Mouse (Mus musculus) kidney, embryonic 14.5 days (tissue): ENCODE results near the gene Itga7. TPM values are rescaled to one million over a fixed set of nuclear protein-coding genes. Genes with fewer than 3 reads are reported as not detected.

Source experiments
- ATAC-seq: fragments of 200-750 bp; cut with Nextera tagmentation; 2 replicates; pipeline ENCODE4 v1.8.0; 2017; ENCODE audit warnings: moderate number of reproducible peaks, mild to moderate bottlenecking, moderate TSS enrichment, moderate library complexity; ENCODE audit not compliant: low FRiP score, low TSS enrichment
- H3K27ac ChIP-seq: fragments of 300-500 bp; sonication (generic); 2 replicates; pipeline ENCODE4 v1.5.1; 2014; ENCODE audit warnings: low read depth, mild to moderate bottlenecking, low read length, moderate library complexity, mixed read lengths
- H3K27me3 ChIP-seq: fragments of 300-500 bp; sonication (generic); 2 replicates; pipeline ENCODE4 v1.6.1; 2014; ENCODE audit warnings: mild to moderate bottlenecking, low read length; ENCODE audit not compliant: control insufficient read depth, insufficient read depth
- H3K36me3 ChIP-seq: fragments of 300-500 bp; sonication (generic); 2 replicates; pipeline ENCODE4 v1.6.1; 2014; ENCODE audit warnings: low read length, mixed read lengths; ENCODE audit not compliant: control insufficient read depth, insufficient read depth
- H3K4me1 ChIP-seq: fragments of 300-500 bp; sonication (generic); 2 replicates; pipeline ENCODE4 v1.6.1; 2014; ENCODE audit warnings: low read length, mixed read lengths; ENCODE audit not compliant: control insufficient read depth, insufficient read depth
- H3K4me2 ChIP-seq: fragments of 300-500 bp; sonication (generic); replicated peaks from 2 replicates; pipeline ENCODE4 v1.6.1; 2014; ENCODE audit warnings: low read depth, mild to moderate bottlenecking, low read length
- H3K4me3 ChIP-seq: fragments of 300-500 bp; sonication (generic); 2 replicates; pipeline ENCODE4 v1.5.1; 2014; ENCODE audit warnings: mild to moderate bottlenecking, low read length
- H3K9ac ChIP-seq: fragments of 300-500 bp; sonication (generic); 2 replicates; pipeline ENCODE4 v1.6.1; 2014; ENCODE audit warnings: low read depth, mild to moderate bottlenecking, low read length, moderate library complexity
- H3K9me3 ChIP-seq: fragments of 300-500 bp; sonication (generic); 2 replicates; pipeline ENCODE4 v1.6.1; 2016; ENCODE audit warnings: low read length; ENCODE audit not compliant: control insufficient read depth
- WGBS: fragments of 180-500 bp; shearing (Covaris S2); extraction: QIAGEN DNeasy Blood & Tissue Kit; methylation state at CpG from one replicate; pipeline ENCODE4 v1.1.7; 2014; 5-methylcytosine and 5-hydroxymethylcytosine counted together
- polyA plus RNA-seq: library from polyadenylated mRNA; unstranded; fragments of >200 nt; fragmentation: Nextera tagmentation; extraction: Ambion mirVana; gene quantifications from 2 replicates; pipeline ENCODE4 v1.2.1, GENCODE M21; 2014

Gene Itga7
- polyA plus RNA-seq, 1 experiment from 2014 or later, result 1.3 TPM

DNA sequence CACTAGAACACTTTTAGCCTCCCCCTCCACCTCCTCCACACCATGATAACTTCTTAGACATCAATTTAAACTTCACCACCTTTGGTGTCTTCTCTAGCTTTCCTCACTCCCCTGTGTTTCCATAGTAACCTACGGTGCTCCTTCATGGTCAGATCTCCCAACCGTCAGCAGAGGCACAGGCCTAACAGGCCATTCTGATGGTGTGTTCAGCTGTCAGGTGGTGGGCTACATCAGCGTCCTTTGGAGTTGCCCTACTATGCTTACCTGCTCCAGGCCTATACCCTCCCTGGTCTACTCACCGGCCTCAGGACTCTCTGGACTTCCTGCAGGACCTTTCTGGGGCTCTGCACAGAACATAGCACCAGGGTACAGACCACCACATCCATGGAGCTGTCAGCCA, 26.5 kb downstream of the Itga7 start:
- Histone ChIP-seq H3K4me1 (no peaks in the 10 kb centered on the region), H3K27ac (no peak overlapping the region), H3K36me3 (no peaks in the 10 kb centered on the region), H3K27me3 (no peaks in the 10 kb centered on the region), H3K4me3 (no peak overlapping the region), H3K9ac (no peak overlapping the region), H3K9me3 (no peaks in the 10 kb centered on the region), H3K4me2 (no peak overlapping the region)
- 71% methylated on average over 4 of the region's 4 CpGs for WGBS
- ATAC-seq, result no peak

DNA sequence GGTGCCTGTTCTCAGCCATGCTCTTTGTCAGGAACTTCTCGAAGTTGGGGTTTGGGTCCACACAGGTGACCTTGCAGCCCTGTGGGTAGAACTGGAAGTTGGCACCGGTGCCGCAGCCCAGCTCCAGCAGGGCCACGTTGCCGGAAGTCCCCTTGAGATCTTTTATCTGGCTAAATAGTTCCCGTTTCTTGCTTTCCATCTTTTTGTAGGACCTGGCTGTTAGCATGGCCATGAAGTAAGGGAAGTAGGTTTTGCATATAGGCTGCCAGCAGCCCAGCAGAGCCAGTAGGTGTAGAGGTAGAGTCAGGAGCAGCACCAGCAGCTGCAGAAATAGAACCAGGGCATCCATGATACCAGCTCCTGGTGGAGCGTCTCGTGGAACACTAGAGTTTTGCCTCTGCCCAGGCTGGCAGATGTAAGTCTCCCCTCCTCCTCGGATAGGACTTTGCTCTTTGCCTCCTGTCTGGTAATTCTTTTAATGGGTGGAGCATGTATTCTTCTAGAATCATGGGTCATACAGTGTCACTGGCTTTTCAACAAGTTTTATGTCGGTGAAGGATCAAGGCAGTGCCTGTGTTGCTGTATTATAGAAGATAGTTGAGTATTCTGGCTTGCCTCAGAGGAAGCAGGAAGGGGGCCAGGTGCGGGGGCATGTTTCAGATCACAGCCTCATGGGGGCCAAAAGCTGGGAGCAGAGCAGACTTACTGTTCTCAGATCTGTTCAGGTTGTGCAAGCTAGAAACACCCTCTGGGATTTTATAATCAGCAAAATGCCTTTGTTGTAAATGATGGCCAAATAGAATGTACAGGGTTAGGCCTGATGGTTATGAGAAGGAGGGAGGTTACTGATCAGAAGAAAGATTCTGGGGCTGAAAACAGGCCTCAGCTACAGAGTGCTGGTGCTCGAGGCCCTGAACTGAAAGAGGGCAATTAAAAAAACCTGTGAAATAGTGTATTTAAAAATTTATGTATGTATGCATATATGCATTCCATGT, 27.3 kb downstream of the Itga7 start, which contains the start of gene Mettl7b:
Gene Mettl7b (minus strand): TSS at position 399 of the 995 bp plus-strand sequence.
- H3K36me3 ChIP-seq, result no peaks in the 10 kb centered on the region
- WGBS, result 79% methylated on average over 12 of the region's 12 CpGs
- H3K9me3 ChIP-seq, result no peaks in the 10 kb centered on the region
- ATAC-seq, result no peak
- no peak within 1 kb of the TSS for H3K27ac ChIP-seq
- H3K4me1 ChIP-seq, result no peaks in the 10 kb centered on the region
- no peaks in the 10 kb centered on the region for H3K27me3 ChIP-seq
- H3K9ac ChIP-seq, result no peak within 1 kb of the TSS
- no peak within 1 kb of the TSS for H3K4me3 ChIP-seq
- no peak within 1 kb of the TSS for H3K4me2 ChIP-seq

DNA sequence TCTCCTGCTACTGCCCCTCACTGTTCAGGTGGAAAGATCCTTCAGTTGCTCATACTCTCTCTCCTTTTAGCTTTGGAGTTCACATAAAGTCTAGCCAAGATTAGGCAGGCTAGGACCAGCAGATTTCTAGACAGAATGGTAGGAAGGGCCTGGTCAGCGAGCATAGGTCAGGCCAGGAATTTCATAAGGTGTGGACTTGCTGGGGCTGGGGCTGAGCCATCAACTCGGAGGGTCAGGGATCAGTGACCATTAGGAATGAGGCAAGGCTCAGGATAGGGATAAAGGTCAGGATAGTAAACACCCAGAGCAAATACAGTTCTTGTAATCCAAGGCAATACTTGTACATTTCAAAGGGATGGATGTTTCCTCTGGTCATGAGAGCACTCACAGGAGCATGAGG, 31.3 kb downstream of the Itga7 start:
- H3K36me3 ChIP-seq, result no peaks in the 10 kb centered on the region
- H3K27ac ChIP-seq, result no peak overlapping the region
- H3K27me3 ChIP-seq, result no peaks in the 10 kb centered on the region
- no peaks in the 10 kb centered on the region for H3K9me3 ChIP-seq
- no peak overlapping the region for H3K4me3 ChIP-seq
- H3K4me1 ChIP-seq, result no peaks in the 10 kb centered on the region
- ATAC-seq, result peak; percentile 43; the same call in 1 of the 2 replicates
- H3K9ac ChIP-seq, result no peak overlapping the region
- H3K4me2 ChIP-seq, result no peak overlapping the region
- WGBS, result 53% methylated on average over 2 of the region's 2 CpGs

DNA sequence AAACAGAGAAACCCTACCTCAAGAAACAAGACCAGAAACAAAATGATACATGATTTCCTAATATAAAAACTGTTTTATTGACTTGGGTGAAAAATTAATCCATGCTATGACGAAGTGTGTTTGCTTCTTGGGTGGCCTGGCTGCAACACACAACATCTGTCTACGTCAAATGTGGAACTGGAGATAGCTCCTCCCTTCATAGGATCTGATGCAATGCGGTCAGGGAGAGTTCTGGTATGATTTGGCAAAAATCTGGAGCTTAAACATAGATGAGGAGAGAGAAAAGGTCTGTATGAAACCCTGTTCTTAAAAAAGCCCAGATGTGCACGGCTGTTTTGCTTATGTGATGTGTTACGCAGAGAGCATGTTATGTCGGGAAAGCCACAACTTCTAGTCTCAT, 32.3 kb downstream of the Itga7 start:
- WGBS, result 86% methylated on average over 6 of the region's 6 CpGs
- no peaks in the 10 kb centered on the region for H3K27me3 ChIP-seq
- no peaks in the 10 kb centered on the region for H3K4me1 ChIP-seq
- ATAC-seq, result no peak
- H3K4me2 ChIP-seq, result no peak overlapping the region
- H3K27ac ChIP-seq, result no peak overlapping the region
- no peaks in the 10 kb centered on the region for H3K9me3 ChIP-seq
- H3K9ac ChIP-seq, result no peak overlapping the region
- H3K36me3 ChIP-seq, result no peaks in the 10 kb centered on the region
- H3K4me3 ChIP-seq, result no peak overlapping the region

DNA sequence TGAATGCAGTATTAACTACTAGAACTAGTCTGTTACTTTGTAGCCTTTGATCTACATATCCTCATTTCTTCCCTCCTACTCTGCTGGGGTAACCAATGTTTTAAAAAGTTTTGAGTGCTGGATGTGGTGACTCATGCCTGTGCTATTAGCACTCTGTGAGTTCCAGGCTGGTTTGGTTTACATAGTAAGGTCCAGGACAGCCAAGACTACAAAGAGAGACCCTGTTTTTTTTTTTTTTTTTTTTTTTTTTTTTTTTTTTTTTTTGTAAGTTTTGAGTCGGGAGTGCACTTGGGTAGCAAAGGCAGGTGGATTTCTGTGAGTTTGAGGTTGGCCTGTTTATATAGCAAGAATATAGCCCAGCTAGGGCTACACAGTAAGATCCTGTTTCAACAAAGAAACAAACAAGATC, 34.7 kb downstream of the Itga7 start:
- H3K9me3 ChIP-seq, result no peaks in the 10 kb centered on the region
- no peak overlapping the region for H3K4me3 ChIP-seq
- no peak overlapping the region for H3K4me2 ChIP-seq
- H3K36me3 ChIP-seq, result no peaks in the 10 kb centered on the region
- H3K4me1 ChIP-seq, result no peaks in the 10 kb centered on the region
- WGBS, result 47% methylated on average over 1 of the region's 1 CpGs
- ATAC-seq, result no peak
- no peaks in the 10 kb centered on the region for H3K27me3 ChIP-seq
- no peak overlapping the region for H3K9ac ChIP-seq
- H3K27ac ChIP-seq, result no peak overlapping the region

DNA sequence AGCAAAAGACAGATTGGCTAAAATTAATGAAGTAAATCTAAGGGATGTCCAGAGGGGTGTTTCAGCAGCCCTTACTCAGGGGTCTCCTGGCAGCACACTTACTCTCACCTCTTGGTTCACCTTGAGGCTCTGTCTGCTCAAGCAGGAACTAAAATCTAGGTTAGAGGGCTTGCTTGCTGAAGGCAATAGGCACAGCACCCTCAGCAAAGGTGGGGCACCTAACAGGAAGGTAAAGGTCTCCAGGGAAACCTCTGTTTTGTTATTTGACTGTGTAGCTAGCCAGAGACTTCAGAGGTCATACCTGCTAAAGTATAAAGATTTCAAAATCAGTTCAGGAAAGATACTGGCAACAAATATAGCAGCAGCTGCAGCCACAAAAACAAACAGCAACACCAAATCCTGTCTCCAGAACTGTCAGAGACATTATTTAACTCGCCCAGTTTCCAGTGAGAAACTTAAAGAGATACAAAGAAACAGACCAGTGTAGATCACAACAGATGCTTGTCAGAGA, 37.2 kb downstream of the Itga7 start:
- WGBS, result 44% methylated on average over 1 of the region's 1 CpGs
- Histone ChIP-seq H3K4me1 (no peaks in the 10 kb centered on the region), H3K36me3 (no peaks in the 10 kb centered on the region), H3K9ac (no peak overlapping the region), H3K27me3 (no peaks in the 10 kb centered on the region), H3K4me3 (no peak overlapping the region), H3K9me3 (no peaks in the 10 kb centered on the region), H3K27ac (no peak overlapping the region), H3K4me2 (no peak overlapping the region)
- no peak for ATAC-seq

DNA sequence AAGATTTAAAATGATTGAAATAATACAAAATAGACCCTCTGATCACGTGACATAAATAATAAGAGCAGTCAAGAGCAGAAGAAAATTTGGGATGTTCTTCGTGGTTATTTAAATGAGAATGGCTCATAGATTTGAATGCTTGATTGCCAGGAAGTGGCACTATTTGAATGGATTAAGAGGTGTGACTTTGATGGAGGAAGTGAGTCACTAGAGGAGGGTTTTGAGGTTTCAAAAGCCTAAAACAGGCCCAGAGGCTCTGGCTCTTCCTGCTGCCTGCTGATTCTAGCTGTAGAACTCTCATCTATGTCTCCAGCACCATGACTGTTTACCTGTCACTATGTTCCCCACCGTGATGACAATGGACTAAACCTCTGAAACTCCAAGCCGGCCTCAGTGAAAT, 39.2 kb downstream of the Itga7 start:
- WGBS, result 77% methylated on average over 4 of the region's 4 CpGs
- no peak overlapping the region for H3K4me3 ChIP-seq
- no peaks in the 10 kb centered on the region for H3K27me3 ChIP-seq
- no peak overlapping the region for H3K4me2 ChIP-seq
- no peak overlapping the region for H3K9ac ChIP-seq
- no peaks in the 10 kb centered on the region for H3K9me3 ChIP-seq
- H3K4me1 ChIP-seq, result no peaks in the 10 kb centered on the region
- no peaks in the 10 kb centered on the region for H3K36me3 ChIP-seq
- no peak for ATAC-seq
- H3K27ac ChIP-seq, result no peak overlapping the region

DNA sequence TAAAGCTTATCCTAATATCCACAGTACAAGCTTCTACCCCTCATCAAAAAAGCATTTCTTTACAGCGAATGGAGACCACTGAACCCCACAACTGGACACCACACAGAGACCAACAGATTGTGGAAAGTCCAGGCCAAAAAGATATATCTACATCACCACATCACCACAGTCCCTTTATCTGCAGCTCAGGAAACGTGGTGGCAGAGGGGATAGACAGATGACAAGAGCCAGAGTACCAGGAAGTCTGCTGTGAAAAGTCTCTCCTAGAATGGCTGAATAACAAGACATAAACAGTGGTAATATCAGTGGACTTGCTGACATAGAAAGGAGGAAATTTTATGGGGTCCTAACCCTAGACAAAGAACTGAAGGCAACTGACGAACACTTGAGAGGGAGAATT, 42.8 kb downstream of the Itga7 start:
- no peak for ATAC-seq
- H3K27ac ChIP-seq, result no peak overlapping the region
- no peak overlapping the region for H3K4me2 ChIP-seq
- H3K4me1 ChIP-seq, result no peaks in the 10 kb centered on the region
- H3K36me3 ChIP-seq, result no peaks in the 10 kb centered on the region
- H3K9me3 ChIP-seq, result no peaks in the 10 kb centered on the region
- no peak overlapping the region for H3K9ac ChIP-seq
- no peak overlapping the region for H3K4me3 ChIP-seq
- 53% methylated on average over 3 of the region's 3 CpGs for WGBS
- no peaks in the 10 kb centered on the region for H3K27me3 ChIP-seq

DNA sequence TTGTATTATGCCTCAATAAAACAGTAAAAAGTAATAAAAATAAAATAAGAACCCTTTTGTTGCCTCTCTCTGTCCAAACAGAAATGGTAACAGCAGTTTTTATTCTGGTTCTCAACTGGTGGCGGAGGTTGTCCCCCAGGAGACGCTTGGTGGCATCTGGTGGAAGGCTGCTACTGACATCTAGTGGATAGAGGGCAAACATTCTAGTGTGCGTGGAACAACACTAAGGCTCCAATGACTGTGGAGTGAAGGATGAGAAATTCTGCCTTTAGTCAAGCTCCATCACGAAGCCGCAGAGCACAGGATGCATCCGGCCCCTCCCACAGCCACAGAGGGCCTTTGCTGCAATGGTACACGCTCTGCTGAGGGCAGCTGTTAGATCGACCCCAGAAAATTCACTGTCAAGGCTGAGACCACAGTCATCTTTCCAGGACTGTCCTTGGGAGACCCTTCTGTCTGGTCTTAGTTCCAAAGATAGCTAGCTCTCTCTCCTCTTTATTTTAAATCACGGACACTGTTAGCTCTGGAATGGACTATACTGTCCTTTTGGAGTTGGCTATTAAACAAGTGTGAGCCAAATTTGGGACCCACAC, 44.0 kb downstream of the Itga7 start:
- ATAC-seq, result peak; percentile 92
- no peak overlapping the region for H3K4me3 ChIP-seq
- H3K9ac ChIP-seq, result no peak overlapping the region
- H3K27me3 ChIP-seq, result no peaks in the 10 kb centered on the region
- 26% methylated on average over 9 of the region's 9 CpGs for WGBS
- H3K36me3 ChIP-seq, result no peaks in the 10 kb centered on the region
- no peak overlapping the region for H3K27ac ChIP-seq
- H3K4me2 ChIP-seq, result no peak overlapping the region
- H3K9me3 ChIP-seq, result no peaks in the 10 kb centered on the region
- no peaks in the 10 kb centered on the region for H3K4me1 ChIP-seq
